Mouse (Mus musculus) liver, postnatal 0 days (tissue): ENCODE measurements at regions not wholly inside any gene's neighbourhood (a gene's known extent, or its start where the extent isn't known, plus 50 kb on each side); places are given as distances from the start of the nearest gene placed in this dataset.

ENCODE experiments used
- CTCF ChIP-seq: sonication (generic); IDR thresholded peaks from 2 replicates; pipeline ENCODE4 v1.5.1; 2016; ENCODE audit warnings: antibody characterized with exemption, low read depth
- EP300 ChIP-seq: IDR thresholded peaks from 2 replicates; pipeline ENCODE4 v1.6.1; 2016; ENCODE audit warnings: antibody characterized with exemption, low read depth, mild to moderate bottlenecking

- TF ChIP-seq CTCF (no peak), EP300 (no peak)
These were observed 272.2 kb downstream of the Spry2 start for GRCm38 (mm10) chr14:105624387-105624786.
